Mouse (Mus musculus): ENCODE measurements around the gene Ccdc162.

GRCm38 (mm10) chr10:41675842-41676571 is 40.4 kb downstream of the Ccdc162 start:
- no peak for TF ChIP-seq CTCF (IDR thresholded peaks at IDR 0.05; ENCODE audit: insufficient read depth, low read depth, low read length)
- no peak for TF ChIP-seq POLR2A (IDR thresholded peaks at IDR 0.05; ENCODE audit: insufficient read depth, low read depth, low read length)

Data from olfactory bulb, adult 2 months (tissue).